Mouse (Mus musculus): ENCODE results near the gene Nr6a1.

Nr6a1 gene

GRCm38 (mm10) chr2:38927115-38927979 lies at the start of gene Nr6a1:
TSS of gene Nr6a1 (minus strand) at chr2:38927688.
- no peak for DNase-seq (ENCODE audit: low spot score in 2 of 2)

DNA sequence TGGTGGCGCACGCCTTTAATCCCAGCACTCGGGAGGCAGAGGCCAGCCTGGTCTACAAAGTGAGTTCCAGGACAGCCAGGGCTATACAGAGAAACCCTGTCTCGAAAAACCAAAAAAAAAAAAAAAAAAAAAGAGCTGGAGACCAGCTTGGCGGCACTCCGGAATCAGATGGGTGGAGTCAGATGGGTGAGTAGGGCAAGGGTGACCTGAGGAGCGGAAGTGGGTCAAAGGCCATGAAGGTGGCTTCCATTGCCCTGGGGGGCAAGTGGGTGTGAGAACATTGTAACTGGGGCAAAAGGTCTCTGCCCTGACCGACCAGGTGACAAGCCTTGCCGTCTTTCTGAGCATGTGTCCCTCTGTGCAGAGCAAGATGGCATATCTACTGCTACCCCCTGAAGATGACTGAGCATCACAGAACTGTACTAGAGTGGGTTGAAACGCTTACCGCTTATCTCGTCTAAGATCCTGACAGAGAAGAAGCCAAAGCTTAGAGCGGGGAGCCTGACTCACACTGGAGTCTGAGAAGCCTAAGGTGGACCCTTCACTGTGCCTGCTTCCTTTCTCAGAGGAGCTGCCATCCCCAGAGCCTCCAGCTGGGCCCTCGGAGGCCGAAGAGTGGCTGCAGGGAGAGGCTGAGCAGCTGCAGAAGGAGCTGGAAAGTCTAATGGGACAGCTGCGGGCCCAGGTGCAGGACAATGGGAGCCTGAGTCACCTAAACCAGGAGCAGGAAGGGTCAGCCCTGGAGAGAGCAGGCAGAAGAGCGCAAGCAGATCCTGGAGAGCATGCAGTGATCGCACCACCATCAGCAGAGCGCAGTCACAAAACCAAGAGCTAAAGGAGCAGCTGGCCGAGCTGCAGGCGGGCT lies 48.7 kb upstream of the Nr6a1 start:
- no peak for DNase-seq (ENCODE audit: low spot score in 2 of 2)

DNA sequence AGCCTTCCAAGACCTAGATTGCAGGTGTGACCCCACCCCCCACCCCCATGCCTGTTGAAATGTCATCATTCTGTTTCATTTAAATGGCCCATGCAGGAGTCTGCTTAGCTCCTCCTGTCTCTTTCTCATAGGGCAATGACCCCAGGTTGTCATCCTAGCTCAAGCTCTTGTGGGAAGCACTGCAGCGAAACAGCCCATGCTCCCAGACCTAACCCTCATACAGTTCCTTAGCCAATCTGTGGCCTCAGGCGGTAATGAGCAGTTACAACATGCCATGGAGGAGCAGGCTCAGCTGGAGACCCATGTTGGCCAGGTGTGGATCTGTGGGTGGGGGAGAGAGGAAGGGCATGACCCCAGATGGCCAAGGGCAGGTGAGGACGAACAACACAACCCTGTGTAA lies 47.7 kb upstream of the Nr6a1 start:
- DNase-seq (ENCODE audit: low spot score in 2 of 2), result no peak

DNA sequence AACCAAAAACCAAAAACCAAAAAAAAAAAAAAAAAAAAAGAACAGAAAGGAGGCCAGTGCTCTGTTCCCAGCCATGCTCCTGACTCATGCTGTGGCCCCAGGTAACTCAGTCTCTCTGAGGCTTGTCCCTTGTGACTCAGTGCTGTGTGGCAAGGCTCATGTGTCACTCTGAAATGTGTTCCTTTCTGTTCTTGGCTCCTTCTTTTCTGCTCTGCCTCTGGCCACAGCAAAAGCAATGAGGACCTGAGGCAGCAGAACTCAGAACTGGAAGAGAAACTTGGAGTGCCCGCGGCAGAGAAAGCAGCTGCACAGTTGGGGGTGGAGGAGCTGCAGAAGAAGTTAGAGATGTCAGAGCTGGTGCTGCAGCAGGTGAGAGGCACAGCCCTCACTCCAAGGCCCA lies 46.7 kb upstream of the Nr6a1 start:
- no peak for DNase-seq (ENCODE audit: low spot score in 2 of 2)

DNA sequence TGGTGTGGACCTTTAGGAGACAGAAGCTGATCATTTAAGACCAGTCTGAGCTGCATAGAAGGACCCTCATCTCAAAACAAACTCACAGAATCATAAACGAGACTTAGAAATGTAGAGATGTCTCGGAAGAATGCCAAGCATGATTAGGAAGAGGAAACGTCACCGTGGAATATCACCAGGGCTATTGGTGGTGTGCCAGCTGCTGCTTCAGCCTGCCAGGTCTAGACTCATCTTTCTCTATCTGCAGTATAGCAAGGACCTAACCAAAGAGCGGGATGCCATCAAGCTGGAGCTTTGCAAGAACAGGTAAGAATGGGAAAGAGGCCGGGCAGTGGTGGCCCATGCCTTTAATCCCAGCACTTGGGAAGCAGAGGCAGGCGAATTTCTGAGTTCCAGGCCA lies 46.2 kb upstream of the Nr6a1 start:
- no peak for DNase-seq (ENCODE audit: low spot score in 2 of 2)

DNA sequence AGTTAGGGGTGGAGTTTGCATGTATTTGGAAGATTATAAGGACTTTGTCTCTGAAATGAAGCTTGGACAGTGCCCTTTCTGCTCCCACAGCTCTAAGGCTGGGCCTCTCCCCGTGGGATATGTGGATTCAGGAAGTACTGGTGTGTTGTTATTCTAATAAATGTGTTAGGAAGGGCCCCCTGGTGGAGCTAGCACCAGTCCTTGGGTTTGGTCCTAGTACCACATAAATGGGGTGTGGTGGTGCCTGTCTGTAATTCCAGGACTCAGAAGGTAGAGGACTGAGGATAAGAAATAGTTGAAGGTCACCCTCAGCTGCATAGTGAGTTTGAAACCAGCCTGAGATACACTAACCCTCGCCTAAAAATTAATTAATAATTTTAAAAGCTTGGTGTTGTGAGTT lies 45.7 kb upstream of the Nr6a1 start:
- no peak for DNase-seq (ENCODE audit: low spot score in 2 of 2)

- DNase-seq (ENCODE audit: low spot score in 2 of 2), result no peak
These were observed 42.6 kb upstream of the Nr6a1 start for GRCm38 (mm10) chr2:38970057-38970456.

DNA sequence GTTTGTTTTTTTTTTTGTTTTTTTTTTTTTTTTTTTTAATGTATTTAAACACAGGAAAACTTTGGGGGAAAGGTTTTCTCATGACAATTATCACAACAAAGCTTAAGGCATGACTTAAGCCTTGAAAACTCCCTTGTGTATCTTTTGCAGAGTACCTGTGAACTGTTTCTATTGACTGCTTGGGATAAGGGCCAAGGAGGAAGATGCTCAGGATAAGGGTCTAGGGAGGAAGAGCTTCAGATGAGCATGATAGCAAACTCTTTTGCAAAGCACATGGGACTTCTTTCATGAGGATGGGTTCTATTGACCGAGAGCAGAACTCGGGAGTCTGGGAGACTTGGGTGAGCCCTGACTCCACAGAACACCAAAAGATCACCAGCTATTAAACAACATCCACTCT lies 42.2 kb upstream of the Nr6a1 start:
- DNase-seq (ENCODE audit: low spot score in 2 of 2), result no peak

DNA sequence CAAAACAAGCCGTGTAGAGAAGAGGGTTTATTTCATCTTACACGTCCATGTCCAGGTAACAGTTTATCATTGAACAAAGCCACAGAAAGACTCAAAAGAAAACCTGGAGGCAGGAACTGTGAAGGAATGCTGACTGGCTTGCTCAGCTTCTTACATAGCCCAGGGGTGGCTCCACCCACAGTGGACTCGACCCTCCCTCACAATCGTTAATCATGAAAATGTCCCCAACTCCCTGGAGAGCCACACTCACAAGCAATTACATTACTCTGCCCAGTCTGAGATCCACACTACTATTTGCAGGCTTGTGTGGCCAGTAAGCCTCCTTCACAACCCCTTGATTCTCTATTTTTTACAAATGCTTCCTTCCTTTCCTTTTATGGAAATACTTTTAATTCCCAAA lies 36.7 kb upstream of the Nr6a1 start:
- DNase-seq (ENCODE audit: low spot score in 2 of 2), result no peak

GRCm38 (mm10) chr2:38957671-38958223 lies 30.3 kb upstream of the Nr6a1 start:
- DNase-seq (ENCODE audit: low spot score in 2 of 2), result no peak

DNA sequence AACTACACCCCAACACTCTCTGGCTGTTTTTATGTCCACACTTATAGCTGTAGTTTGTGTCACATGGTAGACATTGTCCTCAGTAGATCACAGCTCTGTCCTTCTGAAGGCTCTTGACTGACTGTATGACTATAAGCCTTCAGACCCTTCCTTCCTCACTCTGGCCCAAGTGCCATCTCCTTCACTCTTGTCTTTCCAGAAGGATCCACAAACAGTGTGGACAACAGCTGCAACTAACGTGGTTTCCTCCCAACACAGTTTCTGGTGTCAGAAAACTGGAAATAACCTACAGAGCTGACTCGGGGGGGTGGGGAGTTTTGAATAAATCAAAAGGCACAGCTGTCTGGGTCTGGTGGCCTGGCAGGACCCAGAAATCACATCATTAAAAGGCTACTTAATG lies 28.6 kb upstream of the Nr6a1 start:
- no peak for DNase-seq (ENCODE audit: low spot score in 2 of 2)

GRCm38 (mm10) chr2:38953152-38953883 lies 25.8 kb upstream of the Nr6a1 start:
- peak in 1 of 2 experiments; percentile 60 for DNase-seq (ENCODE audit: low spot score in 2 of 2)

DNA sequence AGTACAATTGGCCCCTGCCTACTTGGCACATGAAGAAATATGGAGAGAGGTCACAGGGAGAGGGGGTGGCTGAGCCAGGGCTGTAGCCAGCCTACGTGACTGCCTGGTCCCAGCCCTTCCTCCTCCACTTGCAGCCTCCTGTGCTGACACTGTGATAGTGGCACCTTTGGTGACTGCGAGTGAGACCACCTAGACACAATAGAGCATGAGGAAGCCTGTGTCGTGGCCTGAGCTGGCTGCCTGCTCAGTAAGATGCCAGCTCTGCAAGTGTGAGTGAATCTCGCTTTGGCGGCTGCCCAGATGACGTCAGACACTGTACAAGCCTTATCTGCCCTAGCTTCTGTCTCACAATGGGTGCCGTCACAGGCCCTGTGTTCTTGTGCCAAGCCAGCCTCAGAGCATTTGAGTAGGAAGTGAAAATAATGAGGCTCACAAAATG lies 22.8 kb upstream of the Nr6a1 start:
- peak; percentile 67 to 80 for DNase-seq (ENCODE audit: low spot score in 2 of 2)

GRCm38 (mm10) chr2:38947566-38947965 lies 20.1 kb upstream of the Nr6a1 start:
- no peak for DNase-seq (ENCODE audit: low spot score in 2 of 2)

DNA sequence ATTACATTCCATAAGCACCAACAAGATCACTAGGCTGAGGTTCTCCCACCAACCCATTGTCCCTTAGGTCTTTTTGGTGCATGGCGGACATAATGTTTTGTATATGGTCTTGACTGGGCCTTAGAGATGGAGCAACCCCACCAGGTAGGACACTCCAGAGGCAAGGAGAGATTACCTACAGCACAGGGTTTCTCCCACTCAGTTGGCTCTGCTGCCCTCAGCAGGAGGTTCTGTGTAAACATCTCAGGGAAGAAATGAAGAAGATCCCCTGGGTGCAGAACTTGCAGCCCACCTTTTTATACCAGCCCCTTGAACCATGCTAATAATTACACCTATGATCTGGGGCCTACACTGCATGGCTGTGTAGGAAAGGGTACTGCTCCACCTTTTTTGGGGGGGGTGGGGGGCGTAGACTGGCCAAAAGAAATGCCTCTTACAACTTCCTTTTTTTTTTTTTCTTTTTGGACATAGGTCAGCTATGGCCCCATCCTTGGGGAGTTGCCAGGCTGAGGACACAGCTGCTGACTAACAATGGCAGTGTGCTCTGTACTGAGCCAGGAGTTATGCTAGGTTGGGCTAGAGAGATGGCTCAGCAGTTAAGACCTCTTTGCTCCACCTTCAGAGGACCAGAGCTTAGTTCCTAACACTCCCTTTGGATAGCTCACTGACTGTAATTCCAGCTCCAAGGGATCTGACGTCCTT lies 17.1 kb upstream of the Nr6a1 start:
- DNase-seq (ENCODE audit: low spot score in 2 of 2), result no peak

GRCm38 (mm10) chr2:38943977-38944376 lies 16.5 kb upstream of the Nr6a1 start:
- DNase-seq (ENCODE audit: low spot score in 2 of 2), result no peak

- DNase-seq (ENCODE audit: low spot score in 2 of 2), result no peak
These were observed 15.7 kb upstream of the Nr6a1 start for GRCm38 (mm10) chr2:38943161-38943560.

GRCm38 (mm10) chr2:38941898-38942297 lies 14.4 kb upstream of the Nr6a1 start:
- no peak for DNase-seq (ENCODE audit: low spot score in 2 of 2)

GRCm38 (mm10) chr2:38941426-38941825 lies 13.9 kb upstream of the Nr6a1 start:
- DNase-seq (ENCODE audit: low spot score in 2 of 2), result no peak

DNA sequence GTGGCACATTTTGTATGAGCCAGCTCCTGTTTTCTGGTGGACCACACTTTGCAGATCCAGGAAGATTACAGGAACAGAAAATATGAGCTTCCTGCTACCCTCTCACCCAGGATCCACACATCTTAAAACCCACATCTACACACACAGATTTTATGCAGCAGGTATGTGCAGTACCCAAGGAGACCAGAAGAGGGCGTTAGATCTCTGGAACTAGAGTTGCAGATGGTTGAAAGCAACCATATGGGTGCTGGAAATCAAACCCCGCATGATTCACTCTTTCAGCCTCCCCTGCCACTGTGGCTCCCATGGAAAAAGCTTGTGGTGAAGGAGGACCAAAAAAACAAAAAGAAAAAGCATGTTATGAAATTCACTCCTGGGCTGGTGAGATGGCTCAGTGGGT lies 11.6 kb upstream of the Nr6a1 start:
- DNase-seq (ENCODE audit: low spot score in 2 of 2), result no peak

GRCm38 (mm10) chr2:38938007-38938406 lies 10.5 kb upstream of the Nr6a1 start:
- DNase-seq (ENCODE audit: low spot score in 2 of 2), result no peak
